Mouse (Mus musculus) MEL (cell line): ENCODE data around the gene Adamtsl1.

Source experiments
- CTCF ChIP-seq, 3 experiments: IDR thresholded peaks in 2 of 3; conservative IDR thresholded peaks in 1 of 3; 2 replicates each; pipeline ENCODE4 v1.5.1; 2011 to 2012; ENCODE audit warnings: low read length in 3 of 3, low read depth in 2 of 3, mild to moderate bottlenecking in 2 of 3, improper control_type of control experiment in 1 of 3, inconsistent platforms in 1 of 3, mixed read lengths in 1 of 3, moderate library complexity in 1 of 3; ENCODE audit not compliant: control insufficient read depth in 1 of 3, insufficient read depth in 1 of 3, poor library complexity in 1 of 3, severe bottlenecking in 1 of 3
- GABPA ChIP-seq: IDR thresholded peaks from 2 replicates; pipeline ENCODE4 v1.6.1; 2012; ENCODE audit warnings: low read depth, mild to moderate bottlenecking, inconsistent platforms, low read length, improper control_type of control experiment, moderate library complexity
- MAX ChIP-seq: IDR thresholded peaks from 2 replicates; pipeline ENCODE4 v1.6.1; 2011; ENCODE audit warnings: low read length, improper control_type of control experiment
- NRF1 ChIP-seq: IDR thresholded peaks from 2 replicates; pipeline ENCODE4 v1.6.1; 2014; ENCODE audit warnings: low read depth, mild to moderate bottlenecking, inconsistent platforms, low read length, improper control_type of control experiment, moderate library complexity; ENCODE audit not compliant: poor library complexity, insufficient read depth, severe bottlenecking
- RCOR1 ChIP-seq: IDR thresholded peaks from 2 replicates; pipeline ENCODE4 v1.6.1; 2012; ENCODE audit warnings: low read depth, mild to moderate bottlenecking, inconsistent platforms, low read length, improper control_type of control experiment
- UBTF ChIP-seq: IDR thresholded peaks from 2 replicates; pipeline ENCODE4 v1.6.1; 2012; ENCODE audit warnings: low read depth, mild to moderate bottlenecking, inconsistent platforms, low read length, improper control_type of control experiment, moderate library complexity, borderline replicate concordance; ENCODE audit not compliant: insufficient read depth

DNA sequence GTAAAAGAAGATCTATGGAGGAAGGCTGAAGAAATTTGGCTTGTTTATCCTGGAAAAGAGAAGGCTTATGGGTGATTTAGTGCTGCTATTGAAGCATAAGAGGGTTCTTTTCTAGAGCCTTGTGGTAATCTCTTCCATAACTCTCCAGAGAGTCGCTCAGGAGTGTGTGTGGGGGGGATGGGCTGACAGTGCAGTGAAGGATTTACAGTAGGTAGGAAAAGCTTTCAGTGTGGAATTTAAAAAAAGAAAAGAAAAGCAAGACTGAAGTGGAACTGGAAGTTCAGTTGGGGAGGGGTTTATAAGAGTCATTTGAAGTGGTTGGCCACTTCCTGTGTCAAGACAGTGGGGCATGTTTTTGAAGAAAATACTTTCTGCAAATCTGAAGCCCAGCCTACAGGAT, 155.8 kb downstream of the Adamtsl1 start:
- TF ChIP-seq RCOR1 (no peak), CTCF (IDR thresholded peaks at IDR 0.05 in 2 of 3, conservative IDR thresholded peaks at IDR 0.05 in 1 of 3; ENCODE audit: control insufficient read depth in 1 of 3, insufficient read depth in 1 of 3, low read depth in 2 of 3, low read length in 3 of 3, poor library complexity in 1 of 3, severe bottlenecking in 1 of 3) (no peak), MAX (no peak), GABPA (no peak), NRF1 (no peak), UBTF (no peak)
